Mouse (Mus musculus): ENCODE measurements around the gene Erf.
"Not testable (repeated sequence)": the region's sequence is repeated elsewhere in the genome, so short reads cannot be mapped to it uniquely, and the experiment has no call there.

DNA sequence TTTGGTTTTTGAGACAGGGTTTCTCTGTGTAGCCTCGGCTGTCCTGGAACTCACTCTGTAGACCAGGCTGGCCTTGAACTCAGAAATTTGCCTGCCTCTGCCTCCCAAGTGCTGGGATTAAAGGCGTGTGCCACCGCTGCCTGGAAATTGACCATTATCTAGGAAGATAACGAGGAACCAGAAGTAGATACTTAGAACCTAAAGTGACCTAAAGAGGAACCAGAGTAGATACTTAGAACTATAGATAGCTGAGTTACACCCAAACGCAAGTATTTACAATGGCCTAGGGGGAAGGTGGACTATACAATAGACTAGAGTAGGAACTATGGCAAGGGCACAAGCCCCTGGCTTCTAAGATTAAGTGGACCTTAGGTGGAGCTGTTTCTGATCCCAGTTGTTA is 15.2 kb upstream of the Erf start:
- TF ChIP-seq EP300, CTCF (IDR thresholded peaks at IDR 0.05): not testable (repeated sequence)
